Mouse (Mus musculus) layer of hippocampus, adult 8-10 months (tissue): ENCODE measurements at regions not wholly inside any gene's neighbourhood (a gene's known extent, or its start where the extent isn't known, plus 50 kb on each side); places are given as distances from the start of the nearest gene placed in this dataset.

Source experiments
- DNase-seq, 2 experiments: peaks; one replicate each; pipeline ENCODE4 v3.0.0; 2022; ENCODE audit warnings: low spot score in 2 of 2

- no peak for DNase-seq
These were observed 240.6 kb downstream of the 1500009L16Rik start for GRCm38 (mm10) chr10:83963232-83963760.

GRCm38 (mm10) chr10:83963779-83964643 is 241.3 kb downstream of the 1500009L16Rik start:
- DNase-seq = no peak

GRCm38 (mm10) chr10:83964838-83965237 is 242.2 kb downstream of the 1500009L16Rik start:
- DNase-seq = no peak

GRCm38 (mm10) chr10:83970501-83970900 is 247.8 kb downstream of the 1500009L16Rik start:
- DNase-seq = no peak

GRCm38 (mm10) chr10:83974548-83974947 is 251.9 kb downstream of the 1500009L16Rik start:
- DNase-seq = no peak

- DNase-seq = no peak
These were observed 253.9 kb downstream of the 1500009L16Rik start for GRCm38 (mm10) chr10:83976548-83976947.

GRCm38 (mm10) chr10:83979930-83980329 is 257.3 kb downstream of the 1500009L16Rik start:
- no peak for DNase-seq

- DNase-seq = peak; percentile 8 to 19
These were observed 262.2 kb downstream of the 1500009L16Rik start for GRCm38 (mm10) chr10:83984697-83985415.

GRCm38 (mm10) chr10:83992577-83993305 is 270.1 kb downstream of the 1500009L16Rik start:
- no peak for DNase-seq

GRCm38 (mm10) chr10:83995026-83995600 is 272.4 kb downstream of the 1500009L16Rik start:
- DNase-seq = no peak

- no peak for DNase-seq
These were observed 273.2 kb downstream of the 1500009L16Rik start for GRCm38 (mm10) chr10:83995913-83996312.

GRCm38 (mm10) chr10:83996489-83996888 is 273.8 kb downstream of the 1500009L16Rik start:
- DNase-seq = no peak

GRCm38 (mm10) chr10:84000436-84001208 is 278.0 kb downstream of the 1500009L16Rik start:
- DNase-seq = no peak

GRCm38 (mm10) chr10:84002744-84003143 is 280.1 kb downstream of the 1500009L16Rik start:
- DNase-seq = no peak

GRCm38 (mm10) chr10:84003601-84004149 is 281.0 kb downstream of the 1500009L16Rik start:
- no peak for DNase-seq

- DNase-seq = no peak
These were observed 286.3 kb downstream of the 1500009L16Rik start for GRCm38 (mm10) chr10:84008923-84009322.

GRCm38 (mm10) chr10:84019381-84019780 is 296.7 kb downstream of the 1500009L16Rik start:
- peak; percentile 12 to 65 for DNase-seq

- DNase-seq = peak; percentile 12 to 38
These were observed 297.5 kb downstream of the 1500009L16Rik start for GRCm38 (mm10) chr10:84020023-84020620.
